Mouse (Mus musculus) intestine, postnatal 0 days (tissue): ENCODE measurements at regions not wholly inside any gene's neighbourhood (a gene's known extent, or its start where the extent isn't known, plus 50 kb on each side); places are given as distances from the start of the nearest gene placed in this dataset.

Experiments
- ATAC-seq: fragments of 200-750 bp; cut with Nextera tagmentation; 2 replicates; pipeline ENCODE4 v1.8.0; 2017; ENCODE audit warnings: mild to moderate bottlenecking, moderate TSS enrichment, moderate library complexity
- H3K27ac ChIP-seq: fragments of 300-500 bp; sonication (generic); 2 replicates; pipeline ENCODE4 v1.5.1; 2014; ENCODE audit warnings: mild to moderate bottlenecking, low read depth, low read length, moderate library complexity
- H3K27me3 ChIP-seq: fragments of 300-500 bp; sonication (generic); replicated peaks from 2 replicates; pipeline ENCODE4 v1.6.1; 2014; ENCODE audit warnings: low read length, mixed read lengths; ENCODE audit not compliant: control insufficient read depth, insufficient read depth
- H3K36me3 ChIP-seq: fragments of 300-500 bp; sonication (generic); 2 replicates; pipeline ENCODE4 v1.6.1; 2014; ENCODE audit warnings: mild to moderate bottlenecking, moderate library complexity; ENCODE audit not compliant: control insufficient read depth, insufficient read depth
- H3K4me1 ChIP-seq: fragments of 300-500 bp; sonication (generic); replicated peaks from 2 replicates; pipeline ENCODE4 v1.6.1; 2014; ENCODE audit warnings: antibody characterized with exemption, low read length, mixed read lengths; ENCODE audit not compliant: control insufficient read depth, insufficient read depth
- H3K4me2 ChIP-seq: fragments of 300-500 bp; sonication (generic); replicated peaks from 2 replicates; pipeline ENCODE4 v1.6.1; 2014; ENCODE audit warnings: low read depth, mild to moderate bottlenecking, moderate library complexity
- H3K4me3 ChIP-seq: fragments of 300-500 bp; sonication (generic); 2 replicates; pipeline ENCODE4 v1.5.1; 2014; ENCODE audit warnings: low read depth, low read length
- H3K9ac ChIP-seq: fragments of 300-500 bp; sonication (generic); 2 replicates; pipeline ENCODE4 v1.6.1; 2014; ENCODE audit warnings: mild to moderate bottlenecking, low read depth, low read length
- H3K9me3 ChIP-seq: fragments of 300-500 bp; sonication (generic); 2 replicates; pipeline ENCODE4 v1.6.1; 2016; ENCODE audit warnings: mixed run types; ENCODE audit not compliant: control insufficient read depth
- CTCF ChIP-seq: sonication (generic); IDR thresholded peaks from 2 replicates; pipeline ENCODE4 v1.5.1; 2016; ENCODE audit warnings: low read depth, mild to moderate bottlenecking, control low read depth, antibody characterized with exemption, moderate library complexity
- WGBS: fragments of 180-500 bp; shearing (Covaris S2); extraction: QIAGEN DNeasy Blood & Tissue Kit; methylation state at CpG from one replicate; pipeline ENCODE4 v1.1.7; 2014; 5-methylcytosine and 5-hydroxymethylcytosine counted together

- H3K4me1 ChIP-seq, result no peaks in the 10 kb centered on the region
- no peaks in the 10 kb centered on the region for H3K9me3 ChIP-seq
- H3K4me3 ChIP-seq, result no peak overlapping the region
- no peak for TF ChIP-seq CTCF
- H3K27ac ChIP-seq, result no peak overlapping the region
- 21% methylated on average over 4 of the region's 4 CpGs for WGBS
- H3K4me2 ChIP-seq, result no peak overlapping the region
- ATAC-seq, result no peak
- H3K27me3 ChIP-seq, result no peaks in the 10 kb centered on the region
- H3K9ac ChIP-seq, result no peak overlapping the region
- H3K36me3 ChIP-seq, result no peaks in the 10 kb centered on the region
These were observed 528.1 kb downstream of the Gm9195 start for GRCm38 (mm10) chr14:71963389-71964169.

GRCm38 (mm10) chr14:71948701-71949100, 542.9 kb downstream of the Gm9195 start:
- Histone ChIP-seq H3K9ac (no peak overlapping the region), H3K4me1 (no peaks in the 10 kb centered on the region), H3K27ac (no peak overlapping the region), H3K9me3 (no peaks in the 10 kb centered on the region), H3K36me3 (no peaks in the 10 kb centered on the region), H3K4me3 (no peak overlapping the region), H3K4me2 (no peak overlapping the region), H3K27me3 (no peaks in the 10 kb centered on the region)
- ATAC-seq, result no peak
- no peak for TF ChIP-seq CTCF
- 77% methylated on average over 2 of the region's 2 CpGs for WGBS

GRCm38 (mm10) chr14:71937157-71937485, 554.5 kb downstream of the Gm9195 start:
- Histone ChIP-seq H3K9ac (no peak overlapping the region), H3K9me3 (no peaks in the 10 kb centered on the region), H3K4me3 (no peak overlapping the region), H3K4me2 (no peak overlapping the region), H3K36me3 (no peaks in the 10 kb centered on the region), H3K4me1 (no peaks in the 10 kb centered on the region), H3K27me3 (no peaks in the 10 kb centered on the region), H3K27ac (no peak overlapping the region)
- no peak for ATAC-seq
- TF ChIP-seq CTCF, result no peak
- 79% methylated on average over 2 of the region's 2 CpGs for WGBS

DNA sequence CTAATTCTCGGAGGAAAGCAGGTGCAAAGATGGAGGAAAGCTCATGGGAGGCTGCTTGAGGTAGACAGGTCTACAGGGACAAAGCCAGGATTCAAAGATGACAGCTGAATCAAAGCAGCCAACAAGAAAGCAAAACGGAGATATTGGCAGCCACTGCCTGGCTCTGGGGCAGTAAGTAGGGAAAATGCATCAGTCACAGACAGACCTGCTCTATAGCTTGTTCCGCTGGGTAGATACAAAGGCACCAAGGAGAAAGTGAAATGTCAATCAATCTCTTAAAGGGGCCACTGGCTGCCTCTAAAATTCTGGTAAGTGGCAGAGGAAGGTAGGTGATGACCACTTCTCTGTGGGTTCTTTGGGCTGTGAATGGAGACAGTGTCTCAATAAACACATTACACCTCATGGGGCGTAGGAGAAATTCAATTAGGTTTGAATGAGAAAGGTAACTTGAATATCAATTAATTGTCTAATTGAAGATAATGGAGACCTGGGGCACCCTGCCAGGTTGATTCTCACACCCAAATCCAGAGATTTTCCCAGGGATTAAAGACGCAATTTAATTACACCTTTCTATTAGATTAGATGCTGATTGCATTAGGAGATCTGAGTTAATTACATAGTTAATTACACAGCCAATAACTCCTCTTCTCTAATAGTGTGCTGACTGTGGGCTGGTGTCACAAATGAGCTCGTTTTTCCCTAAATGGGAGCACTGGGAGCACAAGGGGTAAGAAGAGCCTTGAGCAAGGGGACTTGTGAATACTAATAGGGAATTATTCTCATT, 555.1 kb downstream of the Gm9195 start:
- no peak for TF ChIP-seq CTCF
- Histone ChIP-seq H3K4me1 (no peaks in the 10 kb centered on the region), H3K4me3 (no peak overlapping the region), H3K27me3 (no peaks in the 10 kb centered on the region), H3K27ac (no peak overlapping the region), H3K9me3 (no peaks in the 10 kb centered on the region), H3K36me3 (no peaks in the 10 kb centered on the region), H3K4me2 (no peak overlapping the region), H3K9ac (no peak overlapping the region)
- 67% methylated on average over 6 of the region's 6 CpGs for WGBS
- ATAC-seq, result no peak

- H3K4me3 ChIP-seq, result no peak overlapping the region
- H3K4me2 ChIP-seq, result no peak overlapping the region
- 50% methylated on average over 5 of the region's 5 CpGs for WGBS
These were observed 575.7 kb downstream of the Gm9195 start for GRCm38 (mm10) chr14:71915964-71916363.

DNA sequence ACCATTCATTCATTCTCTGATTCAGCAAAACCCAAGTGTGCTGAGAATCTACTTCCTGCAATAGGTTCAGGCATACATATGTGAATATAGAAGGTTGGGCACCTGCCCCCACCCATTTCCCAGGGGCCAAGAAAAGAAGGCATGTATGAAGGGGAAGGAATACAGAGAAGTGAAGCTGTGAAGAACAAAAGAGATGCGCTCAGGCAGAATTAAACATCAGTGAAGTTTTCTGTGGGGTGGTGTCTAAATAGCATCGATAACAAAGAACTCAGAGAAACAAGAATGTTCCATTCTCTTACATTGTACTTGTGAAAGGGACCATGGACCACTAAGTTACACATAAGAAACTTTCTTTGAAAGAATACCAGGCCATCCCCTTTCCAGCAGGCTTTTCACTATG, 580.7 kb downstream of the Gm9195 start:
- H3K36me3 ChIP-seq, result no peaks in the 10 kb centered on the region
- no peak for ATAC-seq
- no peaks in the 10 kb centered on the region for H3K9me3 ChIP-seq
- H3K4me1 ChIP-seq, result no peaks in the 10 kb centered on the region
- no peaks in the 10 kb centered on the region for H3K27me3 ChIP-seq
- no peak overlapping the region for H3K27ac ChIP-seq
- no peak for TF ChIP-seq CTCF
- no peak overlapping the region for H3K4me3 ChIP-seq
- H3K9ac ChIP-seq, result no peak overlapping the region
- no peak overlapping the region for H3K4me2 ChIP-seq
- WGBS, result 95% methylated on average over 2 of the region's 2 CpGs

More at GRCm38 (mm10) chr14:71915964-71916363, 575.7 kb downstream of the Gm9195 start:
- no peak for TF ChIP-seq CTCF
- no peaks in the 10 kb centered on the region for H3K9me3 ChIP-seq
- no peaks in the 10 kb centered on the region for H3K27me3 ChIP-seq
- no peak overlapping the region for H3K9ac ChIP-seq
- ATAC-seq, result no peak
- H3K27ac ChIP-seq, result no peak overlapping the region
- no peaks in the 10 kb centered on the region for H3K4me1 ChIP-seq
- no peaks in the 10 kb centered on the region for H3K36me3 ChIP-seq
